Mouse (Mus musculus): Measurements from ENCODE around the gene Plekhg1.

DNA sequence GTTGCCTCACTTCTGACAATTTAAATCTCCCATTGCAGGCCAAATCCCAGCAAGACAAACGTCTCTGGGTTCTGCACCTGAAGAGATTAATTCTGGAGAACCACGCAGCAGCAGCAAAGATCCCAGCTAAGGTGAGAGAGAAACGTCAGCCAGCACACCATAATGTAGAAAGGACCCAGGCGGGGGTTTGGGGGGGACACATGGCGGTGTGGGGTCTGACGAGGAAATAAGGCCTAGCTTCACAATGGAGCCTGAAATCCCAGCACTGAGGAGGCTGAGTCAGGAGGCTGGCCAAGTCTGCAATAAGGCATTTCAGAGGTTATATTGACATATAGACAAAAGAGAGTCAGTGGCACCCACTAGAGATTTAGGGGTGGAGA, 200.4 kb downstream of the Plekhg1 start:
- TF ChIP-seq EP300 (IDR thresholded peaks at IDR 0.05) (no peak), CTCF (IDR thresholded peaks at IDR 0.05) (no peak)

All from lung, postnatal 0 days (tissue).